Mouse (Mus musculus): Measurements from ENCODE around the gene Slco1a5. TPM values are rescaled to one million over a fixed set of nuclear protein-coding genes. Genes with fewer than 3 reads are reported as not detected.
"Not testable (repeated sequence)": the region's sequence is repeated elsewhere in the genome, so short reads cannot be mapped to it uniquely, and the experiment has no call there.

Slco1a5 gene
- under 1 TPM in 1 of 2 experiments, not detected in 1; 0.16 TPM for total RNA-seq (2021)

- DNase-seq (ENCODE audit: low spot score in 2 of 2): no peak
- intact Hi-C loops (cut with DNase I): no loop called here
Observed at GRCm38 (mm10) chr6:142322881-142323280, at the start of gene Slco1a5. Gene Slco1a5, minus strand, starts transcription at chr6:142322981.

- intact Hi-C loops (cut with DNase I): no loop called here
- no peak for DNase-seq (ENCODE audit: low spot score in 2 of 2)
Observed at GRCm38 (mm10) chr6:142369568-142369967, 46.8 kb upstream of the Slco1a5 start.

- DNase-seq (ENCODE audit: low spot score in 2 of 2): no peak
- intact Hi-C loops (cut with DNase I): no loop called here
Observed at GRCm38 (mm10) chr6:142367565-142367964, 44.8 kb upstream of the Slco1a5 start.

GRCm38 (mm10) chr6:142366473-142367018, 43.8 kb upstream of the Slco1a5 start:
- intact Hi-C loops (cut with DNase I): no loop called here
- DNase-seq (ENCODE audit: low spot score in 2 of 2): no peak

- intact Hi-C loops (cut with DNase I): no loop called here
- no peak for DNase-seq (ENCODE audit: low spot score in 2 of 2)
Observed at GRCm38 (mm10) chr6:142365742-142366472, 43.1 kb upstream of the Slco1a5 start.

- DNase-seq (ENCODE audit: low spot score in 2 of 2): no peak
- intact Hi-C loops (cut with DNase I): loop anchor here (5.0 kb wide), 1 partner anchor 154 kb away; no protein-coding TSS in a partner anchor
Observed at GRCm38 (mm10) chr6:142363019-142363576, 40.3 kb upstream of the Slco1a5 start.

GRCm38 (mm10) chr6:142362036-142362435, 39.3 kb upstream of the Slco1a5 start:
- intact Hi-C loops (cut with DNase I): loop anchor here (5.0 kb wide), 1 partner anchor 155 kb away; no protein-coding TSS in a partner anchor

GRCm38 (mm10) chr6:142357106-142357505, 34.3 kb upstream of the Slco1a5 start:
- intact Hi-C loops (cut with DNase I): no loop called here
- DNase-seq (ENCODE audit: low spot score in 2 of 2): no peak

More at GRCm38 (mm10) chr6:142362036-142362435, 39.3 kb upstream of the Slco1a5 start:
- DNase-seq (ENCODE audit: low spot score in 2 of 2): peak in 1 of 2 experiments; percentile 17

GRCm38 (mm10) chr6:142352099-142352498, 29.3 kb upstream of the Slco1a5 start:
- DNase-seq (ENCODE audit: low spot score in 2 of 2); intact Hi-C loops (cut with DNase I): not testable (repeated sequence)

- DNase-seq (ENCODE audit: low spot score in 2 of 2): no peak
- intact Hi-C loops (cut with DNase I): loop anchor here (5.0 kb wide), 1 partner anchor 160 kb away; the partner anchor contains the start of gene Ldhb
Observed at GRCm38 (mm10) chr6:142347431-142348385, 24.9 kb upstream of the Slco1a5 start.

GRCm38 (mm10) chr6:142346181-142347110, 23.7 kb upstream of the Slco1a5 start:
- DNase-seq (ENCODE audit: low spot score in 2 of 2): no peak
- intact Hi-C loops (cut with DNase I): loop anchor here (5.0 kb wide), 1 partner anchor 161 kb away; the partner anchor contains the start of gene Ldhb

- intact Hi-C loops (cut with DNase I): loop anchor here (2.0 to 5.0 kb wide), 2 partner anchors 41 to 162 kb away; partner anchors contain the start of genes Golt1b, Ldhb and Recql
- DNase-seq (ENCODE audit: low spot score in 2 of 2): peak; percentile 91 to 93
Observed at GRCm38 (mm10) chr6:142345440-142346038, 22.8 kb upstream of the Slco1a5 start, which contains the start of gene Pyroxd1. Gene Pyroxd1, plus strand, starts transcription at chr6:142345654.

- peak; percentile 49 to 70 for DNase-seq (ENCODE audit: low spot score in 2 of 2)
- intact Hi-C loops (cut with DNase I): loop anchor here (5.0 kb wide), 1 partner anchor 856 kb away; no protein-coding TSS in a partner anchor
Observed at GRCm38 (mm10) chr6:142343561-142343960, 20.8 kb upstream of the Slco1a5 start.

- DNase-seq (ENCODE audit: low spot score in 2 of 2): no peak
- intact Hi-C loops (cut with DNase I): no loop called here
Observed at GRCm38 (mm10) chr6:142339576-142339975, 16.8 kb upstream of the Slco1a5 start.

- no peak for DNase-seq (ENCODE audit: low spot score in 2 of 2)
- intact Hi-C loops (cut with DNase I): no loop called here
Observed at GRCm38 (mm10) chr6:142338961-142339360, 16.2 kb upstream of the Slco1a5 start.

GRCm38 (mm10) chr6:142329201-142329600, 6.4 kb upstream of the Slco1a5 start:
- intact Hi-C loops (cut with DNase I): no loop called here
- no peak for DNase-seq (ENCODE audit: low spot score in 2 of 2)

GRCm38 (mm10) chr6:142326598-142326997, 3.8 kb upstream of the Slco1a5 start:
- intact Hi-C loops (cut with DNase I): no loop called here
- DNase-seq (ENCODE audit: low spot score in 2 of 2): no peak

- intact Hi-C loops (cut with DNase I): no loop called here
- DNase-seq (ENCODE audit: low spot score in 2 of 2): no peak
Observed at GRCm38 (mm10) chr6:142317106-142317505, 5.7 kb downstream of the Slco1a5 start.

Measured in left cerebral cortex, postnatal 25 days (tissue).